Mouse (Mus musculus) retina, postnatal 7 days (tissue): ENCODE measurements at regions not wholly inside any gene's neighbourhood (a gene's known extent, or its start where the extent isn't known, plus 50 kb on each side); places are given as distances from the start of the nearest gene placed in this dataset.

Source experiments
- DNase-seq: peaks from one replicate; pipeline ENCODE4 v3.0.0-alpha.2; 2012; ENCODE audit warnings: low read depth, low spot score

DNA sequence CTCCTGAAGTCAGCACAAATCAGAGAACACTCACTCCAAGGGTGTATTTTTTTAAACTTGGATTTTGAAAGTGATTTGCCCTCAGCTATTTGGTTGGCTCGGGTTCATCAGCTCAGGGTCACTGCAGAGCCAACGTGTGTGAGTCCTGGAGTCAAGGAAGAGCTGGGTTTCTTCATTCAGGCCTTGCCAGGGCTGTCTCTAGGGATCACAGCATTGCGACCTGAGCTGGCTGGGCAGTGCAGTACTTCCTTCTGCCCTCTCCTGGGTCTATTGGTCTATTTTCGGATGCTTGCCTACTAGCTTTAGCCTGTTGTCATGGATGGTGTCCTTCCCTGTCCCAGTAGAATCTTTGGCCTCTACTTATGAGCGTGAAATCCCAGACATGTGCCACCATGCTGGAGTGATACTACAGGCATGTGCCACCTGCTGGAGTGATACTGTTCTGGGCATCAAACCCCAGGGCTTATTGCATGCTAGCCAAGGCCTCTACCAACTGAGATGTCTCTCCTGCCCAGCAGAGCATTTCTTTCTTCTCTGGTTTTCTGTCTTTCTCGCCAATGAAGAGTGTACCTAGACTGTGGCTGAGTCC, 211.7 kb upstream of the Rbfox1 start:
- DNase-seq, result no peak

DNA sequence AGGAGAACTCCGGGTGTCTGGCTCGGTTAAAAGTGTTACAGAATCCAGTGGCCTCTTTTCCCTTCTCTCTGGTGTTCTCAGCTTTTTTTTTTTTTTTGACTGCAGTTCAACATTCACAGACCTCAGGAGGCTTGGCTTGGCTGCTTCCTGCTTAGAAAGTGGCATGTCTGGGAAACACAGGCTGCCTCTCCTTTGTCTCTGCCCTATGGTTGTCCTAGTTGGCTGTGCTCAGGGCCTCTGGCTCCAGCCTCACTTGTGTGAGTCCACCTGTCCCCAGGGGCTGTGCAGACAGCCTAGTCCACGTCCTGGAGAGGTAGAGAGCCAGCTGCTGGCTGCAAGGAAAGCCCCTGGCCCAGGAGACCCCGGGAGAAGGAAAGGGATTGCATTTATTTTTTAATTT, 212.3 kb upstream of the Rbfox1 start:
- DNase-seq, result no peak

- no peak for DNase-seq
Measured at GRCm38 (mm10) chr16:5668403-5668967, 216.7 kb upstream of the Rbfox1 start.

GRCm38 (mm10) chr16:5661918-5662317, 223.2 kb upstream of the Rbfox1 start:
- DNase-seq, result no peak

DNA sequence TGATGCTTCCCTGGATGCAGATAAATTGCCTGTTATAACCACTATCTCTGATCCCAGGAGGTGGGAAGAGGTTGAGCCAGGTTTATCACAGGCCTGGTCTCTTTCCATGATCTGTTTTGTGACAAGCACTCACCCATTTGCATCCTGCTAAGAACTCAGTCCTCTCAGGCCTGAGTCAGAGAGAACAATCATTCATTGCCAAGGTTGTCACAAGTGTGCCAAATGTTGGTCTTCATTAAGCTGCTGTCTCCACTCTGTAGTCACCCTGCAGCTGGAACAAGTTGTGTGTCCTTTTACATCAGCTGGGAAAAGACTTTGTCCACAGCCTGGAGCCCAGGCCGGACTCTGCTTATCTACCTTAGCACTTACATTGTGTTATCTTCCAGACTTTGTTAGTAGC, 233.6 kb upstream of the Rbfox1 start:
- no peak for DNase-seq

DNA sequence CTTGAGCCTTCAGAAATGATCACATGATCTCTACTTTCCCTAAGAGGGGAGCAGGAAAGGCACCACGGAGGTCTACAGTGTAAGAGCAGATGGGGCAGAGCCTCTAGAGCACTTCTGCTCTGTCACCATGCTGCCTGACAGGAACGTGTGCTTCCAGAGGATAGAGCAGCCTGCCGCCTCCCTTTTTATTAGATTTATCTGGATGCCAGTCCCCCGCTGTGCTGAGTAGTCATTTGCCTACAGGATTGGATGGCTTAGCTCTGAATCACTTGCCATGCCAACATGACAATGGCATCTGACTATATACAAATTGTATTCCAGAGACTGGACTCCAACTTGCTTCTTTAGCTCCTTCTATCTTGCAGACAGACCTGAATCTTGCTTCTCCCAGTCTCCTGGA, 234.2 kb upstream of the Rbfox1 start:
- no peak for DNase-seq

- DNase-seq, result no peak
Measured at GRCm38 (mm10) chr16:5639956-5640355, 245.2 kb upstream of the Rbfox1 start.

- no peak for DNase-seq
Measured at GRCm38 (mm10) chr16:5629996-5630395, 255.2 kb upstream of the Rbfox1 start.

- no peak for DNase-seq
Measured at GRCm38 (mm10) chr16:5627910-5628309, 257.2 kb upstream of the Rbfox1 start.

GRCm38 (mm10) chr16:5627117-5627909, 257.8 kb upstream of the Rbfox1 start:
- DNase-seq, result no peak

GRCm38 (mm10) chr16:5625159-5625558, 260.0 kb upstream of the Rbfox1 start:
- no peak for DNase-seq

- no peak for DNase-seq
Measured at GRCm38 (mm10) chr16:5620566-5620965, 264.6 kb upstream of the Rbfox1 start.

DNA sequence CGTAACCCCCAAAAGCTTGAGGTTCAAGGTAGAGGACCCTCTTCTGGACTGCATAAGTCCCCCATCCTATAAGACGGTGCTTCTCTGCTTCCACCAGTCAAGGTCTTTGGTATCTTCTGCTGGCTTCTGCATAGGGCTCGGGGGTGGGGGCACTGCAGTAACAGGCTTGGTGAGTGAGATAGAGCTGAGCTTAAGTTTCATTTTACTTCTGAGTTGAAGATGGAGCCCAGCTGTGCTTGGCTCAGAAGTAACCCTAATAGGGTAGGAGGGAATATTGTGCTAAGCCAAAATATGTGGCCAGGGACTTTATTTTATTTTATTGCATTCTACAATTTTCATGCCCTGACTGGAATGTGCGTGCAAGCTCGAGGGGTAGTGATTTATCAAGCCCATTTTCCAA, 268.8 kb upstream of the Rbfox1 start:
- DNase-seq, result no peak

- no peak for DNase-seq
Measured at GRCm38 (mm10) chr16:5595359-5595758, 289.8 kb upstream of the Rbfox1 start.

- DNase-seq, result no peak
Measured at GRCm38 (mm10) chr16:5578333-5578732, 306.8 kb upstream of the Rbfox1 start.

DNA sequence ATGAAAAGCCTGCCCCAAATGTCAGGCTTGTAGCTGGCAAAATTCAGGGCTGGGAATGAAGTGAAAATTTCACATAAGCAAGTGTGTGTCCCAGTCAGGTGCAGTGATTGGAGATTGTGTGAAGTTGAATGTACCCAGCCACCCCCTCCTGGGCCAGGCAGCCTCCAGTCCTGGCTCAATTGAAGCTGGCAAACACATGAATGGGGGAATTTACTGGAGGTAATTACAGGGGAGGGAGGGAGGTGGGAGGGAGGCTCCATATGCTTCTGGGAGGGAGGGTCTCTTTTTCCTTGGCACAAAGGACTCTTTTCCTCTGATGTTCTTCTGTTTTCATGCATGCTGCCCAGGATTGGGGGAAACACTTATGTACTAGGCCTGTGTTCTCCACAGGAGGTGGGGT, 312.4 kb upstream of the Rbfox1 start:
- DNase-seq, result no peak

DNA sequence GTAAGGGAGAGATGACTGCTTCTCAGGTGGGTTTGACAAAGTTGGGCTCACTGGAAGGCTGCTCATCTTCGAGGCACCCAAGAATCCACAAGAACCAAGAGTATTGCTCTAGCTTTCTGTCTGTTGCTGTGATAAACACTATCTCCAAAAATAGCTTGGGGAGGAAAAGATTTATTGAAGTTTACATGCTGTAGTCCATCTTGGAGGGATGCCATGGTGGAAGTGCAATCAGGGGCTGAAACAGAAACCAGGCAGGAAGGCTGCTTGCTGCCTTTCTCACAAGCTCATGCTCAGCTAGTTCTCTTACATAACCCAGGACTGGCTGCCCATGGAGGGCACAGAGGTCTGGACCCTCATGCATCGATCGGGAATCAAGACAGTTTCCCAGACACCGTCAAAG, 314.5 kb upstream of the Rbfox1 start:
- no peak for DNase-seq

GRCm38 (mm10) chr16:5569101-5569500, 313.3 kb upstream of the Eef2kmt start:
- DNase-seq, result peak; percentile 11

DNA sequence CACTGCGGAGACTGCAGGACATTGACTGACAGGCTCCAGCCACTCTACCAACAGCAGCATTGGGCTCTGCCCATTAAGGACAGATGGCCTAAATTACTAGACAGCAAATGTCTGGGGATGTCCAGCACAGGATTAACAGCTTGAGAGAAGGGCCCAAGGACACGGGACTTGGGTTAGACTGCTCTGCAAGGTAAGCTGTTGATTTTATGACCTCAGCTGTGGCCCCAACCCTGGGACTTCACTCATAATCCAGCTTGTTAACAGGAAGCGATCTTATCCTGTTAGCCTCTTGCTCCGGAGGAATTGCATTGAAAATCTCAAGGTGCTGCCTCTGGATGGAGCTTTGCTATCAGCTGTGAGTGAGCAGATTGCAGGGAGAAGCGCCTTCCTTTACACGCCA, 293.2 kb upstream of the Eef2kmt start:
- no peak for DNase-seq

GRCm38 (mm10) chr16:5548602-5549001, 292.8 kb upstream of the Eef2kmt start:
- no peak for DNase-seq

DNA sequence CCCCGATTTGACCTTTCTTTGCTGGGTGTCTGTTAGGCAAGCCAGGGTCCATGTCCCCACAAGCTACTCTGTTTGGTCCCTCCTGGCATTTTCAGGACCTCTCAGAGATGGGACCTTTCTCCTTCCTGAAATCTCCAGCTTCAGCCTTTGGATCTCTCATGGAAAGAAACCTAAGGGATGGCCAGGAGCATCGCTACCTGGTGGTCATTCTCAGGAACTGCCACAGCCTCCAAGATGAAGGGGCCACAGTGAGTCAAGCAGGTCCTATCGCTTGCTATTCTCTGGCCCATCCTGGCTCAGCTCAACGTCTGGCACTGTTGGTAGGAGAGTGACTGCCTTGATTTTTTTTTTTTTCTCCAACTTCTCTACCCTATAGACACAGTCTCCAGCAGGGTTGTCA, 291.0 kb upstream of the Eef2kmt start:
- no peak for DNase-seq

DNA sequence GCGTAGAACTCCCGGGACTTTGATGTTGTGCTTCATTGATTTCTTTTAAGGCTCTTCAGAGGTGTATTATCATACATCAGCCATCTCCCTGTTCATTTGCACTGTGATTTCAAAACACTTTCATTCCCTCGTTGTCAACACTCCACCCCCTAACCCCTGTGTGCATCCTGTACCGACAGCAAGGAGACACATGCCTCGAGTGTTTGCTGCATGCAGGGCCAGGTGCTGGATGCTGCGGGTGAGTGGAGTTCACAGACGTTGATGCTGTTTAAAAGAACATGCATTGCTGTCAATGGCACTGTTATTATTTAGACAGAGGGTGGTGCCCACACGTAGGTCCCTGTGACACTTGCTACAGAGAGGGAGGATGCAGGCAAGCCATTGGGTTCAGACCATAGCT, 290.0 kb upstream of the Eef2kmt start:
- no peak for DNase-seq

DNA sequence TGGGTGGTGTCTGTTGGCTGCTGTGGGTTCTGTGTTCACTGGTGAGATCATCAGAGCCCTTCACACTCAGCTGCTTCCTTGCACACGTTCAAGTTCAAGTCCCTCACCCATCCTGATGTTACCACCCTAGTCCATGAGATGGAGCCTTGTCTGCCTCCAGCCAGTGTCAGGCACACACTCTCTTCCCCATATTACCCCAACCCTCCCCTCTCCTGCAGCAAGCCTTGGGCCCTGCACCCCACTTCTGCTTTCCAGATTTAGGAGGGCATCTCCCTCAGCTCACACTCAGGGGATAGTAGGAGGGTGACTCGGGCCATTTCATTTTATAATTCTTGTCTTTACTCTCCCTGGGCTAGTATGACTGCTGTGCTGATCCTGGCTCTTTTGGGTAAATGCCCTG, 288.7 kb upstream of the Eef2kmt start:
- DNase-seq, result no peak
